Mouse (Mus musculus) NIH3T3 (cell line): ENCODE data around the gene Paqr7.

Experiments
- DNase-seq: peaks from one replicate; pipeline ENCODE4 v3.0.0-alpha.2; 2012; ENCODE audit warnings: low read depth

The Paqr7 gene

GRCm38 (mm10) chr4:134496595-134497210 lies at the start of gene Paqr7:
Gene Paqr7 (plus strand): TSS chr4:134496697.
- DNase-seq = peak; percentile 37

- no peak for DNase-seq
Observed at GRCm38 (mm10) chr4:134447966-134448365, 48.5 kb upstream of the Paqr7 start.

- DNase-seq = no peak
Observed at GRCm38 (mm10) chr4:134449595-134450391, 46.7 kb upstream of the Paqr7 start.

GRCm38 (mm10) chr4:134450392-134451195 lies 45.9 kb upstream of the Paqr7 start:
- no peak for DNase-seq

- no peak for DNase-seq
Observed at GRCm38 (mm10) chr4:134451484-134451883, 45.0 kb upstream of the Paqr7 start.

- no peak for DNase-seq
Observed at GRCm38 (mm10) chr4:134453619-134454400, 42.7 kb upstream of the Paqr7 start.

GRCm38 (mm10) chr4:134455310-134455709 lies 41.2 kb upstream of the Paqr7 start:
- DNase-seq = no peak

- DNase-seq = peak; percentile 10
Observed at GRCm38 (mm10) chr4:134457130-134457825, 39.2 kb upstream of the Paqr7 start.

- DNase-seq = peak; percentile 26
Observed at GRCm38 (mm10) chr4:134458856-134459255, 37.6 kb upstream of the Paqr7 start.

GRCm38 (mm10) chr4:134460277-134460676 lies 36.2 kb upstream of the Paqr7 start:
- no peak for DNase-seq

- no peak for DNase-seq
Observed at GRCm38 (mm10) chr4:134461252-134461651, 35.2 kb upstream of the Paqr7 start.

GRCm38 (mm10) chr4:134465789-134466188 lies 30.7 kb upstream of the Paqr7 start:
- DNase-seq = no peak

GRCm38 (mm10) chr4:134466381-134467262 lies 29.9 kb upstream of the Paqr7 start:
- DNase-seq = no peak

GRCm38 (mm10) chr4:134467435-134468214 lies 28.9 kb upstream of the Paqr7 start:
- DNase-seq = no peak

- DNase-seq = peak; percentile 95
Observed at GRCm38 (mm10) chr4:134468215-134468575, 28.3 kb upstream of the Paqr7 start, which contains the start of gene Stmn1. Gene Stmn1 (plus strand): TSS chr4:134468320.

- DNase-seq = peak; percentile 93
Observed at GRCm38 (mm10) chr4:134468578-134469266, 27.8 kb upstream of the Paqr7 start.

- peak; percentile 28 for DNase-seq
Observed at GRCm38 (mm10) chr4:134469341-134469796, 27.1 kb upstream of the Paqr7 start.

GRCm38 (mm10) chr4:134469985-134470384 lies 26.5 kb upstream of the Paqr7 start:
- no peak for DNase-seq

- DNase-seq = peak; percentile 22
Observed at GRCm38 (mm10) chr4:134471469-134471868, 25.0 kb upstream of the Paqr7 start.
